Mouse (Mus musculus) neutrophil, adult 83 days (primary cell): ENCODE measurements around the gene Taf1. TPM values are rescaled to one million over a fixed set of nuclear protein-coding genes. Genes with fewer than 3 reads are reported as not detected.

Experiments
- total RNA-seq, 2 experiments: library from RNA; stranded (reverse); gene quantifications; one replicate each; pipeline ENCODE4 v1.2.4; 2023

Taf1 gene
- total RNA-seq: 10 to 100 TPM; 24.2 to 29.4 TPM

DNA sequence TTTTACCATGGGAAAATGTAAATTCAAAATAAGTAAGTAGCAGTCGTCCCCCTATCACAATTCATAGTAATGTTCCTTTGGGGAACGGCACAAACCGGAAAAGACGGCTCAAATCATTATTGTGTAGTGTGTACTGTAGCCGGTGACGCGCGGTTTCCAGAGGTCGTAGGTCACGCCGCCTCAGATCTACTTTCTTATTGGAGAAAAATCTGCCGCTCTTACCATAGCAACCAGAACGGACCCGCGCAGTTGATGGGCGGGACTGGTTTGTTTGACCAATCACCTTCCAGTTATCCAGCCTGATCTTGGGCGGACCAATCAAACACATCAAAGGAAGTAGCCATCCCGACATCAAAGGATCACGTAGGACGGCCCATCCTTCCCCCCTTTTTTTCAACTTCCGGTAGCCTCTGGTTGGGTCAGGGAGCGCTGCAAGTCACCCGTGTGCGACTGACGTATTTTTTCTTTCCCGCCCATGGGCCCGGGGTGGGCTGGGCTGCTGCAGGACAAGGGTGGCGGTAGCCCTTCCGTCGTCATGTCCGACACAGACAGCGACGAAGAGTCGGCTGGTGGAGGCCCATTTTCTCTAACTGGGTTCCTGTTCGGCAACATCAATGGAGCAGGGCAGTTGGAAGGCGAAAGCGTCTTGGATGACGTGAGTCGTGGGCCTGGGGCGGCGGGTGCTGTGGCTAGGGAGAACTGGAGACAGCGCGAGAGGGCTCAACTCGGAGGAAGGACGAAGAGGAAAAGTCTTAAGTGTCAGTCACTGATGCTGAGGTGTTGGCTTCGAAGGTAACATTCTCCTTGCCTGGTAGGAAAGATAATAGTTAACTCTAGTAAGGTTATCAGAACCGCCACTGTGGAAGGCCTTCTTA, at the start of gene Taf1:
Gene Taf1 (plus strand): TSS at position 388 of the 875 bp plus-strand sequence.

DNA sequence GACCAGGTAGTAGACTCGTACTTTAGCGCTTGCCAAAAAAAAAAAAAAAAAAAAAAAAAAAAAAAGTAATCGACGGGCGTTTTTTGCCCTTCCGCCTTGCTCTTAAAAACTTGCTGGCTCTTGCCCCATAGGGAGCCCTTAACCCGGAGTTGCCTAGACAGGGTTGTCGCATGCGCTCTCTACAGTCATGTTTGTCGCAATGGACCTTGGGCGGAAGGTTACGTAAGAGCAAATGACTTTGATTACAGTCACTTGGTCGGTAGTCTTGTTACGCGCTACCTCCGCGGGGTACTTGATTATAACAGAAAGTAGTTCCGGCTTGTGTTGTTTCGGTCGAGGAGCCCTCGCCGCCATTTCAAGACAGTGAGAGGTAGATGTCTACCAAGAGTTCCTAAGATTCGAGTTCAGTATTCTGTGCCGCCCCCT, 107.2 kb downstream of the Taf1 start, which contains the start of gene Ogt:
Gene Ogt (plus strand): TSS at position 320 of the 426 bp plus-strand sequence.

Other genes with a start within 250 kb of the Taf1 start
- gene Nlgn3, start 233.6 kb upstream of the Taf1 start, total RNA-seq: under 1 TPM in 1 of 2 experiments, not detected in 1; 0.46 TPM
- gene Gjb1, start 156.4 kb upstream of the Taf1 start, total RNA-seq: not detected
- 10 to 100 TPM; 17.6 to 20.4 TPM for gene Zmym3, start 111.9 kb upstream of the Taf1 start, total RNA-seq
- 100 to 1,000 TPM; 126 to 152 TPM for gene Nono, start 103.4 kb upstream of the Taf1 start, total RNA-seq
- 1 to 10 TPM in 1 of 2 experiments, under 1 TPM in 1; 0.79 to 1.1 TPM for gene Itgb1bp2, start 83.6 kb upstream of the Taf1 start, total RNA-seq
- gene Ogt, start 107.3 kb downstream of the Taf1 start, total RNA-seq: 100 to 1,000 TPM; 211 to 233 TPM
- 1 to 10 TPM in 1 of 2 experiments, under 1 TPM in 1; 0.53 to 1.3 TPM for gene Cxcr3, start 201.5 kb downstream of the Taf1 start, total RNA-seq